Mouse (Mus musculus) heart, embryonic 14.5 days (tissue): Measurements from ENCODE around the gene Mcm5. TPM values are rescaled to one million over a fixed set of nuclear protein-coding genes. Genes with fewer than 3 reads are reported as not detected.

Source experiments
- polyA plus RNA-seq: library from polyadenylated mRNA; unstranded; fragments of >200 nt; fragmentation: Nextera tagmentation; extraction: Ambion mirVana; gene quantifications from 2 replicates; pipeline ENCODE4 v1.2.1, GENCODE M21; 2014

The Mcm5 gene
- polyA plus RNA-seq, 1 experiment from 2014 or later = 63.7 TPM

Other genes starting within 250 kb of the Mcm5 start
- 0.20 TPM in 1 of 2 replicates, not detected in the other for gene Isx, start 236.4 kb upstream of the Mcm5 start, polyA plus RNA-seq
- 24.8 and 25.7 TPM in 2 replicates for gene Hmgxb4, start 116.2 kb upstream of the Mcm5 start, polyA plus RNA-seq
- gene Tom1, start 75.9 kb upstream of the Mcm5 start, polyA plus RNA-seq = 42.6 and 45.9 TPM in 2 replicates
- 14.6 and 19.0 TPM in 2 replicates for gene Hmox1, start 15.9 kb upstream of the Mcm5 start, polyA plus RNA-seq
- 0.57 and 0.67 TPM in 2 replicates for gene Rasd2, start 104.4 kb downstream of the Mcm5 start, polyA plus RNA-seq